Mouse (Mus musculus): Measurements from ENCODE around the gene Cmklr1. TPM values are rescaled to one million over a fixed set of nuclear protein-coding genes. Genes with fewer than 3 reads are reported as not detected.

The Cmklr1 gene
- polyA plus RNA-seq, 1 experiment from 2014 or later, result 6.5 TPM

- H3K4me2 ChIP-seq (replicated peaks; ENCODE audit: low read depth, low read length), result no peak overlapping the region
- ATAC-seq (ENCODE audit: low FRiP score, low TSS enrichment), result no peak
- 51% methylated on average over 5 of the region's 5 CpGs for WGBS
- no peak overlapping the region for H3K4me3 ChIP-seq (ENCODE audit: low read length)
- H3K4me1 ChIP-seq (ENCODE audit: insufficient read depth, low read length), result peaks cover 7% of the 10 kb centered on the region
- no peaks in the 10 kb centered on the region for H3K36me3 ChIP-seq (ENCODE audit: insufficient read depth, low read length)
- H3K27ac ChIP-seq (ENCODE audit: low read length), result no peak overlapping the region
- H3K9me3 ChIP-seq (ENCODE audit: low read length), result no peaks in the 10 kb centered on the region
- H3K9ac ChIP-seq (replicated peaks; ENCODE audit: low read length), result no peak overlapping the region
- H3K27me3 ChIP-seq (ENCODE audit: insufficient read depth, low read length), result no peaks in the 10 kb centered on the region
Measured at GRCm38 (mm10) chr5:113639126-113639525, 11.1 kb downstream of the Cmklr1 start.

DNA sequence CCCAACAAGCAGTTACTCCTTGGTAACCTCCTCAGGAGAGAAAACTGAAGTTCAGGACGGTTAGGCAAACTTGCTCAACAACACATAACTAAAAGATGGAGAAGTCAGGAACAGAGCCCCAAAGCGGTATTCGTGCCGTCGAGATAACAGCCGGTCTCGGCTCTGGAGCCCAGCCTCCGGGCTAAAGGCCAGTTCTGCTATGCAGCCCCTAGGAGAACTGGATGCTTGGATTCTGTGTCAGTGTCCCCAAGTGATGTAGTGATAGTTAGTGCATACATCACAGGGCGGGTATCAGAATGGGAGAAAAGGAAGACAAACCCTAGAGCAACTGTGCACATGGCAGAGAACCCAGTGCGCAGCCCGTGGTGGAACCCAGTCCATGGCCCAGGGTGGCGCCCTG, 12.2 kb downstream of the Cmklr1 start:
- no peak for ATAC-seq (ENCODE audit: low FRiP score, low TSS enrichment)
- Histone ChIP-seq H3K9ac (replicated peaks; ENCODE audit: low read length) (no peak overlapping the region), H3K27me3 (ENCODE audit: insufficient read depth, low read length) (no peaks in the 10 kb centered on the region), H3K9me3 (ENCODE audit: low read length) (no peaks in the 10 kb centered on the region), H3K4me3 (ENCODE audit: low read length) (no peak overlapping the region), H3K4me1 (ENCODE audit: insufficient read depth, low read length) (peaks cover 18% of the 10 kb centered on the region), H3K27ac (ENCODE audit: low read length) (no peak overlapping the region), H3K36me3 (ENCODE audit: insufficient read depth, low read length) (no peaks in the 10 kb centered on the region), H3K4me2 (replicated peaks; ENCODE audit: low read depth, low read length) (no peak overlapping the region)
- 65% methylated on average over 12 of the region's 12 CpGs for WGBS

DNA sequence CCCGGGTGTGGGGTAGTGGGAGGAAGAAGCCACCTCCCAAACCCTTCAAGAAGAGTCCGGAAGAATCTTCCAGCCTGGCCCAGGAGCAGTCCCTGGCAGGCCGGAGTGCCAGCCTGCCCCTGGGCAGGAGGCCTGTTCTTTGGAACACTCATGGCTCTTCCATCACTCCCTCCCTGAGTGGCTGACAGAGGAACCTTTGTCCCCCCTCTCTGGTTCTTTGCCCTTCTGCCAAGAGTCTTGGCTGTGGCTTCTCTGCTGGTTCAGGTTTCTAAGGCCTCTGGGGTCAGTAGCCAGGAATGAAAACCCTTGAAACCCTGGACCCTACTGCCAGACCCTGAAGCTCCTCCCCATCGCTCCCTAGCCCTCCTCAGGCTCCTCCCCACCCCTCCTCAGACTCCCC, 12.6 kb downstream of the Cmklr1 start:
- H3K4me3 ChIP-seq (ENCODE audit: low read length), result no peak overlapping the region
- H3K4me2 ChIP-seq (replicated peaks; ENCODE audit: low read depth, low read length), result no peak overlapping the region
- H3K9ac ChIP-seq (replicated peaks; ENCODE audit: low read length), result no peak overlapping the region
- no peaks in the 10 kb centered on the region for H3K27me3 ChIP-seq (ENCODE audit: insufficient read depth, low read length)
- H3K4me1 ChIP-seq (ENCODE audit: insufficient read depth, low read length), result peaks cover 22% of the 10 kb centered on the region
- WGBS, result 57% methylated on average over 4 of the region's 4 CpGs
- no peaks in the 10 kb centered on the region for H3K9me3 ChIP-seq (ENCODE audit: low read length)
- H3K36me3 ChIP-seq (ENCODE audit: insufficient read depth, low read length), result no peaks in the 10 kb centered on the region
- no peak for ATAC-seq (ENCODE audit: low FRiP score, low TSS enrichment)
- H3K27ac ChIP-seq (ENCODE audit: low read length), result no peak overlapping the region; the same call in 1 of the 2 replicates

DNA sequence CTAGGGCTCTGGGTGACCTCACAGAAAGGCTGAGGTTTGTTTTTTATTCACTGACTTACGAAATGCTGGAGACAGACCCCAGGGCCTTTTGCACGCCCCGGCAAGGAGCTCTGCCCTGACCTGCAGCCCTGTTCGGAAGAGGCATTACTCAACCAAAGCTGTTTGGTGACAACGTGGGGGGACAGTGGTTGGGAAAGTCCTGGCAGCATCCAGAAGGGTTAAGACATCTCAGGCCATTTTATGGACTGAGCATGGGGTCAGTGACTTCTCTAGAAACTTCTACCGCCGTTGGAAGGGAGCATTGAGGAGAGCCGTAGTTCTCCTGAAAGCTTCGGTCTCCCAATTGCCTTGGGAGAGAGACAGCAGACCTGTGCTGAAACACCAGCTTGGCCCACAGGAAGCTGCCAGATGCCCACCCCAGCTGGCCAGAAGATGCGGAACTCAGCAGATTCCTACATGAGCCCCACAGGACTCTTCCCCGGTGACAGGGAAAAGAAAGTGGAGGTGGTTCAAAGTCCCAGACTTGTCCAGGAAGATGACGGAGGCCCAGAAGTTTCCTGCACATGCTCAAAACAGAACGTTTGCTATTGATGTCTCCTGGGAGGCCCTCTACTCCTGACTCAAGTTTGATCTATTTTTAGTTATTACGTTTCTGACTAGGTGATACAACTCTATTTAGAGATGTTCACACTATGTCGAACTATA, 14.2 kb downstream of the Cmklr1 start:
- ATAC-seq (ENCODE audit: low FRiP score, low TSS enrichment), result no peak
- H3K4me1 ChIP-seq (ENCODE audit: insufficient read depth, low read length), result peaks cover 24% of the 10 kb centered on the region
- 65% methylated on average over 15 of the region's 15 CpGs for WGBS

GRCm38 (mm10) chr5:113634887-113635610, 15.2 kb downstream of the Cmklr1 start:
- Histone ChIP-seq H3K27ac (ENCODE audit: low read length) (no peak overlapping the region), H3K4me2 (replicated peaks; ENCODE audit: low read depth, low read length) (no peak overlapping the region), H3K27me3 (ENCODE audit: insufficient read depth, low read length) (no peaks in the 10 kb centered on the region), H3K9ac (replicated peaks; ENCODE audit: low read length) (no peak overlapping the region), H3K4me1 (ENCODE audit: insufficient read depth, low read length) (peaks cover 32% of the 10 kb centered on the region), H3K4me3 (ENCODE audit: low read length) (no peak overlapping the region), H3K36me3 (ENCODE audit: insufficient read depth, low read length) (no peaks in the 10 kb centered on the region), H3K9me3 (ENCODE audit: low read length) (no peaks in the 10 kb centered on the region)
- ATAC-seq (ENCODE audit: low FRiP score, low TSS enrichment), result no peak
- WGBS, result 74% methylated on average over 7 of the region's 7 CpGs

More for the DNA sequence above, 14.2 kb downstream of the Cmklr1 start:
- H3K9ac ChIP-seq (replicated peaks; ENCODE audit: low read length), result no peak overlapping the region
- no peaks in the 10 kb centered on the region for H3K9me3 ChIP-seq (ENCODE audit: low read length)
- H3K27ac ChIP-seq (ENCODE audit: low read length), result no peak overlapping the region
- H3K4me2 ChIP-seq (replicated peaks; ENCODE audit: low read depth, low read length), result no peak overlapping the region
- no peak overlapping the region for H3K4me3 ChIP-seq (ENCODE audit: low read length)
- H3K27me3 ChIP-seq (ENCODE audit: insufficient read depth, low read length), result no peaks in the 10 kb centered on the region
- no peaks in the 10 kb centered on the region for H3K36me3 ChIP-seq (ENCODE audit: insufficient read depth, low read length)

GRCm38 (mm10) chr5:113634024-113634651, 16.1 kb downstream of the Cmklr1 start:
- Histone ChIP-seq H3K4me3 (ENCODE audit: low read length) (no peak overlapping the region), H3K4me2 (replicated peaks; ENCODE audit: low read depth, low read length) (no peak overlapping the region), H3K27me3 (ENCODE audit: insufficient read depth, low read length) (no peaks in the 10 kb centered on the region), H3K36me3 (ENCODE audit: insufficient read depth, low read length) (no peaks in the 10 kb centered on the region), H3K27ac (ENCODE audit: low read length) (peak overlapping the region; percentile 48; the same call in 1 of the 2 replicates), H3K9me3 (ENCODE audit: low read length) (no peaks in the 10 kb centered on the region), H3K9ac (replicated peaks; ENCODE audit: low read length) (no peak overlapping the region), H3K4me1 (ENCODE audit: insufficient read depth, low read length) (peaks cover 37% of the 10 kb centered on the region)
- ATAC-seq (ENCODE audit: low FRiP score, low TSS enrichment), result peak; percentile 72
- 19% methylated on average over 13 of the region's 13 CpGs for WGBS

DNA sequence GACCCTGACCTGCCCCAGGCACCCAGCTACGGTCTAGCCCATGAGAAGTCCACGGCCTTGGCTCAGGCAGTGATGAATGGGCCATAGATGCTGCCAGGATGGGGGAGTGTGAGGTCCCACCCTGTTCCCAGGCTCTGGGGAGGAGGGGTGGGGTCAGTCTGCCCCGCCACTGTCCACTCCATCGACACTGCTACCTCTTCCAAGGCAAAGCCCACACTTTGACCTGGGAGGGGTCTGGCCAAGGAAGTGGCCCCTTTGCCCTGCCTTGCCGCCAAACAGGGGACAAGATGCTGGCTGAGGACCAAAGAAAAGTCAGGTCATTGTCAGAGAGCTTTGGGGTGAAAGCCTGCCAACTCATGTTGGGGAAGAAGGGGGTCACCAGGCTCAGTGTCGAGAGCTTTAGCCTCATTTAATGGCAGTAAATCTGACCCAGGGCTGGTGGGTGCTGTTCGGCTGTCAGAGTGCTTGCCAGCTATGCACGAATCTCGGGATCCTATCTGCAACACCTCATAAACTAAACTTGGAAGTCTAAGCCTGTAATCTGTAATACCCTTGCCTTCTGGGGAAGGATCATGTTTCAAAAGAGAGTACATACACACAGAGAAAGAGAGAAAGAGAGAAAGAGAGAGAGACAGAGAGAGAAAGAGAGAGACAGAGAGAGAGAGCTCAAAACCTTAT, 17.1 kb downstream of the Cmklr1 start:
- no peak overlapping the region for H3K4me3 ChIP-seq (ENCODE audit: low read length)
- peaks cover 44% of the 10 kb centered on the region for H3K4me1 ChIP-seq (ENCODE audit: insufficient read depth, low read length)
- peak overlapping the region; percentile 48; the same call in 1 of the 2 replicates for H3K27ac ChIP-seq (ENCODE audit: low read length)
- 11% methylated on average over 9 of the region's 9 CpGs for WGBS
- H3K9ac ChIP-seq (replicated peaks; ENCODE audit: low read length), result no peak overlapping the region
- H3K27me3 ChIP-seq (ENCODE audit: insufficient read depth, low read length), result no peaks in the 10 kb centered on the region
- no peak for ATAC-seq (ENCODE audit: low FRiP score, low TSS enrichment)
- H3K9me3 ChIP-seq (ENCODE audit: low read length), result no peaks in the 10 kb centered on the region
- no peak overlapping the region for H3K4me2 ChIP-seq (replicated peaks; ENCODE audit: low read depth, low read length)
- no peaks in the 10 kb centered on the region for H3K36me3 ChIP-seq (ENCODE audit: insufficient read depth, low read length)

GRCm38 (mm10) chr5:113630116-113630515, 20.1 kb downstream of the Cmklr1 start:
- 35% methylated on average over 10 of the region's 10 CpGs for WGBS
- H3K4me2 ChIP-seq (replicated peaks; ENCODE audit: low read depth, low read length), result no peak overlapping the region
- ATAC-seq (ENCODE audit: low FRiP score, low TSS enrichment), result no peak
- H3K9me3 ChIP-seq (ENCODE audit: low read length), result no peaks in the 10 kb centered on the region
- peaks cover 55% of the 10 kb centered on the region for H3K4me1 ChIP-seq (ENCODE audit: insufficient read depth, low read length)
- no peak overlapping the region for H3K9ac ChIP-seq (replicated peaks; ENCODE audit: low read length)
- H3K36me3 ChIP-seq (ENCODE audit: insufficient read depth, low read length), result no peaks in the 10 kb centered on the region
- H3K27ac ChIP-seq (ENCODE audit: low read length), result no peak overlapping the region
- H3K4me3 ChIP-seq (ENCODE audit: low read length), result no peak overlapping the region
- no peaks in the 10 kb centered on the region for H3K27me3 ChIP-seq (ENCODE audit: insufficient read depth, low read length)

- no peak for ATAC-seq (ENCODE audit: low FRiP score, low TSS enrichment)
- 83% methylated on average over 3 of the region's 3 CpGs for WGBS
- Histone ChIP-seq H3K4me3 (ENCODE audit: low read length) (no peak overlapping the region), H3K36me3 (ENCODE audit: insufficient read depth, low read length) (no peaks in the 10 kb centered on the region), H3K9ac (replicated peaks; ENCODE audit: low read length) (no peak overlapping the region), H3K27ac (ENCODE audit: low read length) (no peak overlapping the region), H3K27me3 (ENCODE audit: insufficient read depth, low read length) (no peaks in the 10 kb centered on the region), H3K4me2 (replicated peaks; ENCODE audit: low read depth, low read length) (no peak overlapping the region), H3K9me3 (ENCODE audit: low read length) (no peaks in the 10 kb centered on the region), H3K4me1 (ENCODE audit: insufficient read depth, low read length) (peaks cover 49% of the 10 kb centered on the region)
Measured at GRCm38 (mm10) chr5:113629248-113629647, 21.0 kb downstream of the Cmklr1 start.

Measured in kidney, embryonic 16.5 days (tissue).